Mouse (Mus musculus): ENCODE measurements around the gene Camkmt.

The Camkmt gene

DNA sequence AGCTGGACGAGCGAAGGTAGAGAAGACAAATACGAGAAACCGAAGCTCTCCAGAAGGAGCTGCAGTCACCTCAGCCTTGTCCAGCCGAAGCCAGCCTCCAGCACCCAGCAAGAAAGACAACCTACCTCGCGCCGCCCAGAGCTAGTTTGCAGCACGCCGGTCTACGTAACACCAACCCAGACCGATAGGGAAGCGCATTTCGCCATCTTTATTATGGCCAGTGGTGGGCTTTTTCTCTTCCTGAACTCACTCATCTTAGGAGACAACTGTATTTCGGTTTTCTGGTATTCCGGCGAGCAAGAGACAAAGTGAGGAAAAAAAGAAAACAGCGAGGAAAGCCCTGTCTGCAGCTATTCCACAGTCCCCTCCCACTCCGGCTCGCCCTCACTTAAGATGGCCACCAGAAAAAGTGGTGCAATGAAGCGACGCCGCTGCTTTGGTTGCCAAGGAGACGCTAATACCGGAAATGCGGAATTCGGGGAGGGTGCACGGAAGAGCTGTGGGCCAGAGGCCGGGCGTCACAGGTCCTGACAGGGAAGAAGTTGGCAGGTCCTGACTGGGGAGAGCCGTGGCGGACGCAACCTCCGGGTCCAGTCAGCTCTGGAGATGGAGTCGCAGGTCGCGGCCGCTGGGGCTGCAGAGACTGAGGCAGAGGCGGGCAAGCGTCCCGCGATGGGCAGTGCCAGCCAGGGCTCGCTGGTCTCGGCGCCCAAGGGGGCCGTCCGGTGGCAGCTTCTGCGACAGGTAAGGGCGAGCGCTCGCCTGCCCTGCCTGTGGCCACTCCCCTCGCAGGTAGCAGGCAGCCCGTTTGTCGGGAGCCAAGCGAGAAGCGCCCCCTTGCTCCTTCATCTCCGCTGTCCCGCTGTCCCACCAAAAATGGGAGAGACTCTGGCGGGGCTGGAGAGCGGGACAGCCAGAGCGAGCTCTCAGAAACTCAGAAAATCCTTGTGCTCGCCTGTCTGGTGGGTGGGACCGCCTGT is at the start of gene Camkmt, which contains the start of gene Prepl:
Gene Camkmt (plus strand): TSS at position 433 of the 980 bp plus-strand sequence.
Gene Prepl (minus strand): TSS at position 122 of the 980 bp plus-strand sequence.
- DNase-seq: peak; percentile 96

DNA sequence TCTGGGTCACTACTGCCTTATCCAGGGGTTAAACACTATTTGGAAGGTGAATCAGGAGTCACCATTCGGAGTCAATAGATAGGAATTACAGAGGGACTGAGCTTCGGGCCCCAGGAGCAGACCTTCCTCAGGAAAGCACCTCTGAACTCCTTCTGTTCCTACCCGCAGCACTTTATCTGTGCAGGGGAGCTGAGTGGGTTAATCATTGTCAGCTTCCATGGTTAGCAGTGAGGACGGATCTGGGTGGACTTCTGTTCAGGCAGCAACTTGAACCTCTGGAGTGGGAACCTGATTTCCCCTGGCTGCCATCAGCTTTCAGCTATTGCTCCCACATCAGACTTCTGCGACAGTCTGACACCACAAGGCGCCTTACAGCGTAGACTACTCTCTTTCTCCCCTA is 49.4 kb upstream of the Camkmt start:
- no peak for DNase-seq

DNA sequence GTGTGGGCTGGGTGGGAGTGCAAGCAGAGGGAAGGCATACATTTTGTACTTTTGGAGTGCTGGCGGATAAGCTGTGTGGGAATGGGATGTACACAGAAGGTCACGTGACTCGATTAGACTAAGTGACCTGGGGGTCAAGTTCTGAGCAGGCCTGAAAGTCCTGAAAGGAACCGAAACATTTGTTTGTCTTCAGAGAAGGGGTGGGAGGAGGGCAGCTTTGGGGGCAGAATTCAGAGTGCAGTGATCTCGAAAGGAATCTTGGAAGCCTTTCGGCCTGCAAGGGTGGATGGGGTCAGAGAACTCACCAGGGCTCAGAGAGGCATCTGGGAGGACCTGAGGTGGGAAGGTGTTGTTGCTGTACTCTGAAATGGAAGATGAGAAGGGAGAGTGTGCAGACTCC is 47.9 kb upstream of the Camkmt start:
- no peak for DNase-seq

DNA sequence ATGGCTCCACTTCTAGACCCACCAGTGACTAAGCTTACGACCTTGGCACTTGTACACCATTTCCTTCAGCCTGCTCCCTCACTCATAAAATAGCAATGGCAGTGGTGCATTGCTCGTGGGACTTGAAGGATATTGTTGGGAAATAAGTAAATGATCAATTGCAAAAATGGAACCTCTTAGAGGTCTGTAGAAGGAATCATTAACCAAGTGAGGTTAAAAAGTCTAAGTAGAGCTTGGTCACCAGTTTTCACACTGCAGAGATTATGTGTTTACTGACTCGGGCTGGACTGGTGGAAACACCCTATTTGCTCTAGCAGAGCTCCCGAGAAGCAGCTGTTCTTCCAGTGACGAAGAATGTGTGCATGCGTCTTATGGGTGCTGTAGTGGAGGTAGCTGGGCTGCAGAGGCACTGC is 46.9 kb upstream of the Camkmt start:
- DNase-seq: no peak

DNA sequence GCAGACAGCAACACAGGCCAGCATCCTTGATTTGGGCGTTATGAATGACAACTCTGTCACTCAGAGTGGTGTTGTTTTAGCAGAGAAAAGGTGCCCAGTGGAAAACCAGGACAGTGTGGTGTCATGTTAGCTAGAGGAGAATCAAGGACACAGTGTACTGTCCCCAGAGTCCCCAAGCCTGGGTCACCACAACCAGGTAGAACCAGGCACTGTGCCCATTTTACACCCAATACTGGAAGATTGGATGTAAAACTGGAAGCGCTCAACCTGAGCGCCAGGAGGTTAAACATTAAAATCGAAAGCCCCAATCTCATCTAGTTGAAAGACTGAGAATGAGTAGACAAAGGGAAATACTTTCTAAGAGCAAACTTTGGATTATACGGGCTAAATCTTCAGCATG is 45.9 kb upstream of the Camkmt start:
- no peak for DNase-seq

DNA sequence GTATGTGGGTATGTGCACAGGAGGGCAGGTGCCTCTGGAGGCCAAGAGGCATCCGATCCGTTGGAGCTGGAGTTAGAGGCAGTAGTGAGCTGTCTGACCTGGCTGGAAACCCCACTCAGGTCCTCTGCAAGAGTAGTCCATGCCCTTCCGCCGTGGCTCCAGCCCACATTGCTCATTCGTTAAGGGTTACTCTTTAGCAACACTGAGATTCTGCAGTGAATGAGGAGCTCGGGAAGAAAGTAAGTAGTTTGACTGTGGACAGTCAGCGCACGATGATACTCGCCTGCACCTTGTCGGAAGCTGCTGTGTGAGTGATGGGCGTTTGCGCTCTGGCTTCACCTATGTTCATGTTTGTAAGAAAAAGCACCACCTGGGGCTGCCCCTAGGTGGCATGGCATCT is 45.2 kb upstream of the Camkmt start:
- no peak for DNase-seq

DNA sequence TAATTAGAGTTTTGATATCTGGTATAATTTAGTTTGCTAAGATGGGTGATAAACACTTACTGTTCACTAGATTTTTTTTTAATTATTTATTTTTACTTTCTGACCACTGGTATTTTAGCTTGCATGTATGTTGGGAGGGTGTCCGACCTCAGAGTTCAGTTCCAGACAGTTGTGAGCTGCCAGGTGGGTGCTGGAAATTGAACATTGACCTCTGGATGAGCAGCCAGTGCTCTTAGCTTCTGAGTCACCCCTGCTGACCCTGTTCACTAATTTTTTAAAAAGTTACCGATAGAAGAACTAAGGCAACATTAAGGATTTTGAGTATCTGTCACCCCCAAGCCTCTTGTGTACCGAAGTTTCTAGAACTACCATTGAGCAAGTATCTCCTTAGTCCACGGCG is 42.0 kb upstream of the Camkmt start:
- no peak for DNase-seq

DNA sequence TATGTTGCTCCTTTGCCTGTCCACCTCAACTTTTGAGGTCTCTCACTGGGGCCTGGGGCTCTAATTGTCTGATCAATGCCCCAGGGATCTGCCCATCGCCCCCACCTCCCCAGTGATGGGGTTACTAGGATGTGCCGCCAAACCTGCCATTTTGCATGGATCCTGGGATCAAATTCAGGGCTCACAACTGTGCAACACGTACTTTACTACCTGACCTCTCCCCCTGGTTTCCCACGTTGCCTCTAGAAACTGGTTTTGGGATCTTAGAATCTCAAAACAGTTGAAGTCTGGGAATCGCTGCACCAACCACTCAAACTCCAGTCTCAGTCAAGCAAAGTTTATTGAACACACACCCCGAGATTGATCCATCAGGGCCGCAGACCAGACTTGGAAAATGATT is 32.1 kb upstream of the Camkmt start:
- DNase-seq: no peak

DNA sequence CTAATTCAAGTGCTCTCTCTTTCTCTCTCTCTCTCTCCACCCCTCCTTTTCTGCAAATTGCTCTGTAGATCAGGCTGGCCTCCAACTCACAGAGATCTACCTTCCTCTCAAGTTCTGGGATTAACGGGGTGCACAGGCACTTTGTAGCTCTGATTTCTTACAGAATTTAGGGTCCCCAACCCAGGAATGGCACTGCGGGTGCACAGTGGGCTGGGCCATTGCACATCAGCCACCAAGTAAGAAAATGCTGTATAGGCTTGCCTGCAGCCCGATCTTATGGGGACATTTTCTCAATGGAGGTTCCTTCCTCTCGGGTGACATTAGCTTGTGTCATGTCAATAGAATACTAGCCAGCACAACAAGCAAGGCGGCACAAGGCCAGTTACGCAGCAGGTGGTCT is 31.2 kb upstream of the Camkmt start:
- no peak for DNase-seq

DNA sequence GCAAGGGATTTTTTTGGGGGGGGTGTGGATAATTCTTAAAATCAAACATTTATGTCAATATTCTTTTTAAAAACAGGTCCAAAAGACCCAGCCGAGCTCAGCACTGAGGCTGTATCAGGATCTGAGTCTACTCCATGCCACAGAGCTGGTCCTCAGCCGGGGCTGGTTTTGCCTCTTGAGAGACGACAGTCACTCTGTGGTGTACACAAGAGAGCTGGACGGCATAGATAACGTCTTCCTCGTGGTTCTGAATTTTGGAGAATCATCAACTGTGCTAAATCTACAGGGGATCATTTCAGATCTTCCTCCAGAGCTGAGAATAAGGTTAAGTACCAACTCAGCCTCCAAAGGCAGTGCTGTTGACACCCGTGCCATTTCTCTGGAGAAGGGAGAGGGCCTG is 26.8 kb upstream of the Camkmt start:
- no peak for DNase-seq

DNA sequence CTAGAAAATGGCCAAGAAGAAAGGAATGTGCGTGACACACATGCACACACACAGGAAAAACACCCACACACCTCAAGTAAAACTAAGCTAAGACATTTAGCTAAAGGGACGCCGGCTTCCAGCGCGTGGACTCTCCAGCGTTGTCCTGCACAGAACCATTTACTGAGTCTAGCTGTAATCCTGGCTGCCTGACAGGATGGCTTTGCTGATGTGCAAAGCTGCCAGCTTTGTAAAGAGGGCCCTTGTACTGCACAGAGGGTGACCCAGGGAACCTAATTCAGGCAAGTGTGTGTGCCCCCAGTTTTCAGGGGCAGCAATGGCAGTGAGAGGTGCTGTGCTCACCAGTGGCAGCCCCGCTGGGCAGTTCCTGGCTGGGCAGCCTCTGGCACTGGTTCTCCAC is 23.0 kb upstream of the Camkmt start:
- no peak for DNase-seq

DNA sequence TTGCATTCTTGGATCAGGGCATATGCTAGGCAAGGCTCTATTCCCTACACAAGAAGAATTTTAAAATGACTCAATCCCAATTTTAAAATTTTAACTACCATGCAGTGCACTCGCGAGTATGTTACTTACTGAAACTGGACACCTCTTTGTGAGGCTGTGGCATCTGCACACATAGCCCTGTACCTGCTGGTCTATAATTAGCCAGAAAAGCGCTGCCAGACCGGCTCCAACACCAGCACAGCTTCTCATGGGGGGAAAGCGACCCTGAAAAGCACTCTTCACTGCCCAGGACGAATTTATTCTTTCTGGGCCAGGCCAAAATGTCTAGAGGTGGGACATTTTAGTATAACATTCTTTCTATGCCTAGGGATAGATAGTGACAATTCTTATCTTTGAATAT is 19.7 kb upstream of the Camkmt start:
- DNase-seq: no peak

DNA sequence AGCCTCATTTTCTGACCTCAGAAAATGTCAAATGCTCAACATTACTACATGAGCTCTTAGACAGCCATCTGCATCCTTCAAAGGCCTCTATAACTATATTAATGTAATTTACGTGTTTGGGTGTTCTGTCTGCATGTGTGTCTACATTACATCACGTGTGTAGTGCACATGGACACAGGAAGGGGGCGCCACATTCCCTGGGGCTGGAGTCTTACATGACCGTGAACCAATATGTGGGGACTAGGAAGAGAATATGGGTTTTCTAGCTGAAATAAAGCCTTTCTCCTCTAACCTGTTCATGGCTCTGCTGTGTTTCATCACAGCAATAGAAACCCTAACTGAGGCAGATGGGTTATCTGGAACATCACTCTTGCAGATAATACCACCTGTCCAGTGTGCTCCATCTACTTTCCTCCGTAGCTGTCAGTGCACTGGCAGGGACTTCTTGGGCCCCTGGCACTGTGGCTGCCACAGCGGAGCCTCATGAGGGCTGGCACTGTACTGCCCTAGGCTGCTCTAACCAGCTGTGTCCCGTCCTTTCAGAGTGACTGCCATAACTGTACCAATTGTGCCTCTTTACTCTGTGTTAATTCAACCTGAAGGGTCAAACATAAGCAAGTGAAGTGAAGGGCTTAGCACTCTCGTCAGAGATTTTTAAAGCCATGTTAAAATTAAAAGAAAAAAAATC is 19.1 kb upstream of the Camkmt start:
- DNase-seq: peak in 1 of 2 experiments; percentile 46

DNA sequence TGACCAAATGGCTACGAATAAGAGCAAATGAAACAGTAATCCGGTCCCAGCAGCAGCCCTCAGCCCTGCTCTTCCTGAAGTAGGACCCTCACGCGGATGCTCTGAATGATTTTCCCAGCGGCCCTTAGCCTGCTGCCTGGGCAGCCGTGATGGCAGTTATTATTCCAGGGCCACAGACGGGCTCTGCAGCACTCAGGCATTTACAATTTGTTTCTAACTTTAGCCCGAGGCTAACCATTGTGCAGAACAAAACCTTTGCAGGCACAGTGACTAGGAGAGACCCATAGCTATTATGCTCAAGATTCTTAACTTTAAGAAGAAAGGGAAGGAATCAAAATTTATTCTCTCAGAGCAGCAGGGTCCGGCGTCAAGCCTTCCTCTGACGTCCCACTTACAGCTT is 18.0 kb upstream of the Camkmt start:
- DNase-seq: no peak

DNA sequence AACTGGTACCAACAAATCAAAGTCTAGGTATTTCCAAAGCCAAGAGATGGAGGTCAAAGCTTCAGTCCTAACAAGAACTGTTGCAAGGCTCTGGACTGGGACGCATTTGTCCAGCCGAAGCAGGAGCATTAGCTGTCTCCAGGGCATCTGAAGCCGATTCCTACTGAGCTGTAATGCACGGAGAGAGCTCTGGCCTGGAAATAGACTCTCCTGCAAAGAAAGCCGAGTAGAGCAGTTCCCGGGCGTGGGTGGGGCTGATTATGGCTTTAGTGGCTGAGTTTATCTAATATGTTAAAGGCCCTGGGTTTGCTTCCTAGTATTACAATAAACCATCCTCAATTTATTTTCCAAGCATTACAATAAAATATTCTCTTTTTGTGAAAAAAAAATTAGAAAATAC is 17.1 kb upstream of the Camkmt start:
- no peak for DNase-seq

DNA sequence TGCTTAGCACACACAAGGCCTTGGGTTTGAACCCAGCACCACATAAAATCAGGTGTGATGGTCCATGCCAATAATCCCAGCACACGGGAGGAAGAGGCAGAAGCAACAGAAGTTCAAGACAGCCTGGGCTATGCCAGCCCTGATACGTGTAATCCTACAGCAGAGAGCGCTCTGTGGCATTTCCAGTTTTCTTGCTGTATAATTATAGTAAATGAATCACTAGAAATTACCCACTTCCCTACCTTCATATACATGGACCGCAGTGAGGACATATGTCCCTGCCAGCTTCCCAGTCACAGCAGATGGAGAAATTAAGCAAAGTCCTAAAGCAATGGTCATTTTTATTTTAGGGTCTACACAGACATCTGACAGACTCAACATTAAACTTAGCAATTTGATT is 16.3 kb upstream of the Camkmt start:
- no peak for DNase-seq

DNA sequence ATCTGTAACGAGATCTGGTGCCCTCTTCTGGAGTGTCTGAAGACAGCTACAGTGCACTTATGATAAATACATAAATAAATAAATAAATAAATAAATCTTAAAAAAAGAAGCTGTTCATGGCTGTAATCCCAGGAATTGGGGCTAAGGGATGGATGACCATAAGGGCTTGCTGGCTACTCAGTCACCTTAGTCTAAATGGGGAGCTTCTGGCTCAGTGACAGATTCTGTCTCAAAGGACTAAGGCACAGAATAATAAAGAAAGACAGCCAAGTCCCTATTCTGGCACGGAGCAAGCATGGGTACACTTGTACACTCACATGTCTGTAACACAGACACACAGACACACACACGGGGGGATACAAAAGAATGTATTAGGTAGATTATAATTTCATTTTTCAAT is 11.1 kb upstream of the Camkmt start:
- peak in 1 of 2 experiments; percentile 43 for DNase-seq

DNA sequence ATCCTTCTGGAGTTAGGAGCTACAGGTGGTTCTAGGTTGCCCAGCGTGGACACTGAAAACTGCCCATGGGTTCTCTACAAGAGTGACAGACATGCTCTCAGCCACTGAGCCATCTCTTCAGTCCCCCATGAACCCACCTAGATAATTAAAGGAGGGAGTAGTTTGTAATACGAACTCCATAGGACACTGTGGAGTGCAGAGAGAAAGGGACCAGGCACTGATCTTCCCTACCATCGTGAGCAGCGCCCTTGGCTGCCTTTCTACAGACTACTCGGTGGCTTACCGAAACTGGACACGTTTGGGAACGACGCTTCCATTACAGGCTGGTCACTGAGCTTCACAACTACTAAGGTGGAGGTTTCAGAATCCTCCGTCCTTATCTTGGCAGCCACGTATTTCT is 9.6 kb upstream of the Camkmt start:
- no peak for DNase-seq

DNA sequence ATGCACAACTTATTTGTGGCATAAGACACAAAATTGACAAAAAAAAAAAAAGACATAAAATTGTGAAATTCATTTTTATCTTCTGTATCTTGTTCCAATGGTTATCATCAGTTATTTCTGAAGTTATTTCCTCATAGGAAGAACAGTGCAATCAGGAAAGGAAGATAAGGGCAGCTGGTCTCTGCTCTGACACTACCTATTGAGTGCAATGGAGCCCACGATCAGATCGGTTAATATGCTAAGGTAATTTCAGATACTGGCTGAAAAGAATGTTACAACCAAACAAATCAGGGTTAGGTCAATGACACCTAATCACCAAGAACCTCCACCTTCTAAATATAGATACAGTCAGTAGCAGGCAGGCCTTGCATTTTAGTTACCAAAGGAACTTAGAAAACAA is 5.0 kb upstream of the Camkmt start:
- no peak for DNase-seq

DNA sequence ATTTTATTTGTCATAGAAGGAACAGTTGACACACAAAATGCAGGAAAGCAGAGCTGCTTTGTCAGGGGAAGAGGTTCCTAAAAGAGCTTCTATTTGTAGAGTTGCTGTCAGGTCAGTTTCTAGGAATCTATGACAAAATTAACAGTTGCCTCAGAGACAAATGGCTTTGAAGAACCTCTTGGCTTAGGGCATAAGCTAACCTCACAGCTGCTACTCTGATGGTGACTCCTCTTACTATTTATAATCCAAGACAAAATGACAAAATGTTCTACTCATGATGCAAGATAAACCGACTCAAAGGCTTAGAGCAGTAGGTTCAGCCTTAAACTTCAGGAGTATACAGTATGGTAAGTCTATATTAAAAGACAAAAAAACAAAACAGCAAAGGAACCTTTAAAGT is 3.9 kb upstream of the Camkmt start:
- no peak for DNase-seq

DNA sequence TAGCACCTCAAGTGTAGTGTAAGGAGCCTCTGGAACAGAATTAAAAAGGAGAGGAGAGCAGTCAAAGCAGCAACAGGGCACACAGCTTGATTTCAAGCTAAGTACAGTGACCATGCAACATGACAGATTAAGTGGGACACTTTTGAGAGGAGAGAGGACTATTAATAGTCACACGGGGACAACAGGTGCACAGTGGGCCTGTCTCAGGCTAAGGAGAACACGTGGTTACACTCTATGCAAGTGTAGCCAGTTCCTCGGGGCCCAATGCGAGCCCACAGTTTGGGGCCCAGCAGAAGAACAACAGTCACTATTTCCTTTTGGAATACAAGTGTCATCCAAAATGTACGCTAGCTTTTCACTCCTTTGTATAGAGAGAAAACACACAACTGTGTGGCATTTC is 2.8 kb upstream of the Camkmt start:
- peak; percentile 73 to 88 for DNase-seq

DNA sequence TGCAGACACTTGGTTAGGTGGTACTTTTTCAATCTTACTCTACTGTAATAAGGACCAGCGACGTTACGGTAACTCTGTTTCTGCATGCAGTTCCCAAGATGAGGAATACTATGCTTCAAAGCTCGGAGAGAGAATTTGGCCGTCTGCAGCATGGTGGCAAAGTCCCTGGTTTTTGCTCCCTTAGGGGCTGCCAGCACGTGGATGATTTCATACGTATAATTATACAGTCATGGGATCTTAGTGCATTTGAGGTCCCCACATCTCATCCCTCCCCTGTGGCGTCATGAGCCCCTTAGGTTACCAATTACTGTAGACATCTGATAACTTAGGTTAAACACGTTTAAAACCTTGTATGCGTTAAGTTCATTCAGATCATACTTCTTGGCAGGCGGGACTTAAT is 2.0 kb upstream of the Camkmt start:
- no peak for DNase-seq

DNA sequence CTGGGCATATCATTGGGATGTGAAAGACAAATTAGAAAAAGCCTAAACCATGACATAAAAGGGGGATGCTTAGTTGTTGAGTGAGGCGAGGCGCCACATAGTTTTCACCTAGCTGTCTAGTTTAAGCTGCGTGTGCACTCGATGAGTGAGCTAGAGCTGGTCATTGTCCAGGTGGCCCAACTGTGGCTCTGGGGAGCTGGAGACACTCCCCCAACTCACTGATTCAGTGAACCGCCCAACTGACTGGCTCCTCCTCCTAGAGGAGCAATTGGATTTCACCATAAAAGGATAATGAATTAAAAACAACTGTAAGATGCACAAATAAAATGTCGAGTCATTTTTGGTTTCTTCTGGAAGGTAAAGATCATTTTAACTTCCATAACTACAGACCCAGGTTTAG is 1.3 kb upstream of the Camkmt start:
- peak in 1 of 2 experiments; percentile 55 for DNase-seq

DNA sequence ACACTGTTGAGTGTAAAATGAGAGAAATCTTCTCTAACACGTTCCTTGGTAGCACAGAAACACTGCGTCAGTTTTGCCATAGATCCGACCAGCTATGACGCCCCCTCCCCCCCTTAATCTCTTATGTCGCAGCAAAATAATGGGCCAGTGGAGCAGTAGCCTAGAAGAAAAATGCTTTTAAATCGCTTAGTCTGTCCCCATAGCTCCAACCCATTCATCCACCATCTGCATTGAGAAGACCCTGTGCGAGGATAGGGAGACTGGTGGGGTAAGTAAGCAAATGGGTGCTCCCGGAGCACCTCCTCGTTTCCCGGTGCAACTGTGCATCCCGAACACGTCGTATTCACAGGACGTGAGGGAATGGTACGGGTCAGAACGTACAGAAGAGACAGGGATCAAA is 731 bp upstream of the Camkmt start:
- no peak for DNase-seq

Data from cerebellum, postnatal 25 days (tissue).